Mouse (Mus musculus) retina, adult 2 months (tissue): ENCODE results near the gene Btbd18.

ENCODE experiments used
- DNase-seq: peaks from one replicate; pipeline ENCODE4 v3.0.0-alpha.2; 2012; ENCODE audit warnings: low read depth, low spot score

Btbd18 gene

GRCm38 (mm10) chr2:84658806-84659205 lies at the start of gene Btbd18:
Gene Btbd18, plus strand, starts transcription at chr2:84659079.
- no peak for DNase-seq

- no peak for DNase-seq
These were observed 46.1 kb upstream of the Btbd18 start for GRCm38 (mm10) chr2:84612764-84613163.

- peak; percentile 41 for DNase-seq
These were observed 41.0 kb upstream of the Btbd18 start for GRCm38 (mm10) chr2:84617637-84618515.

GRCm38 (mm10) chr2:84618914-84619313 lies 40.0 kb upstream of the Btbd18 start:
- DNase-seq, result no peak

- DNase-seq, result no peak
These were observed 39.1 kb upstream of the Btbd18 start for GRCm38 (mm10) chr2:84619646-84620340.

GRCm38 (mm10) chr2:84622668-84623067 lies 36.2 kb upstream of the Btbd18 start:
- no peak for DNase-seq

- DNase-seq, result no peak
These were observed 35.3 kb upstream of the Btbd18 start for GRCm38 (mm10) chr2:84623428-84624119.

- no peak for DNase-seq
These were observed 34.7 kb upstream of the Btbd18 start for GRCm38 (mm10) chr2:84624201-84624600.

GRCm38 (mm10) chr2:84626366-84626975 lies 32.4 kb upstream of the Btbd18 start:
- no peak for DNase-seq

GRCm38 (mm10) chr2:84627036-84627435 lies 31.8 kb upstream of the Btbd18 start:
- DNase-seq, result no peak

- DNase-seq, result no peak
These were observed 26.9 kb upstream of the Btbd18 start for GRCm38 (mm10) chr2:84632001-84632400.

GRCm38 (mm10) chr2:84632999-84633398 lies 25.9 kb upstream of the Btbd18 start:
- no peak for DNase-seq

- no peak for DNase-seq
These were observed 24.9 kb upstream of the Btbd18 start for GRCm38 (mm10) chr2:84634006-84634405.

- no peak for DNase-seq
These were observed 23.9 kb upstream of the Btbd18 start for GRCm38 (mm10) chr2:84634934-84635482.

GRCm38 (mm10) chr2:84635611-84636010 lies 23.3 kb upstream of the Btbd18 start:
- DNase-seq, result peak; percentile 29

- no peak for DNase-seq
These were observed 22.6 kb upstream of the Btbd18 start for GRCm38 (mm10) chr2:84636231-84636741.

GRCm38 (mm10) chr2:84637452-84638165 lies 21.3 kb upstream of the Btbd18 start:
- DNase-seq, result no peak

- DNase-seq, result no peak
These were observed 20.3 kb upstream of the Btbd18 start for GRCm38 (mm10) chr2:84638428-84639220.

GRCm38 (mm10) chr2:84640833-84641232 lies 18.0 kb upstream of the Btbd18 start:
- DNase-seq, result no peak

GRCm38 (mm10) chr2:84646138-84646537 lies 12.7 kb upstream of the Btbd18 start:
- DNase-seq, result no peak
